Mouse (Mus musculus): ENCODE results near the gene Epb41l3.

- TF ChIP-seq EP300 (optimal IDR thresholded peaks at IDR 0.05) (no peak), CTCF (IDR thresholded peaks at IDR 0.05; ENCODE audit: low read depth) (no peak)
Measured at GRCm38 (mm10) chr17:69192863-69193493, 117.5 kb downstream of the Epb41l3 start.

Data from stomach, postnatal 0 days (tissue).